Mouse (Mus musculus) midbrain, embryonic 10.5 days (tissue): ENCODE measurements at regions not wholly inside any gene's neighbourhood (a gene's known extent, or its start where the extent isn't known, plus 50 kb on each side); places are given as distances from the start of the nearest gene placed in this dataset.

Experiments
- DNase-seq: peaks from one replicate; pipeline ENCODE4 v3.0.0-alpha.2; 2017; ENCODE audit warnings: low spot score
- H3K27ac ChIP-seq: fragments of 300-500 bp; sonication (generic); replicated peaks from 2 replicates; pipeline ENCODE4 v1.5.1; 2016; ENCODE audit warnings: mild to moderate bottlenecking
- H3K27me3 ChIP-seq: fragments of 300-500 bp; sonication (generic); 2 replicates; pipeline ENCODE4 v1.6.1; 2016; ENCODE audit warnings: low read depth, mild to moderate bottlenecking; ENCODE audit not compliant: poor library complexity, severe bottlenecking
- H3K36me3 ChIP-seq: fragments of 300-500 bp; sonication (generic); 2 replicates; pipeline ENCODE4 v1.6.1; 2016; ENCODE audit warnings: mild to moderate bottlenecking, moderate library complexity
- H3K4me1 ChIP-seq: fragments of 300-500 bp; sonication (generic); 2 replicates; pipeline ENCODE4 v1.6.1; 2016
- H3K4me3 ChIP-seq: fragments of 300-500 bp; sonication (generic); 2 replicates; pipeline ENCODE4 v1.5.1; 2016; ENCODE audit warnings: mild to moderate bottlenecking, moderate library complexity
- H3K9me3 ChIP-seq: fragments of 300-500 bp; sonication (generic); replicated peaks from 2 replicates; pipeline ENCODE4 v1.6.1; 2016; ENCODE audit warnings: mild to moderate bottlenecking
- WGBS: fragments of 180-500 bp; shearing (Covaris S2); methylation state at CpG from one replicate; pipeline ENCODE4 v1.1.7; 2016; 5-methylcytosine and 5-hydroxymethylcytosine counted together

- H3K27ac ChIP-seq = no peak overlapping the region
- WGBS = 81% methylated on average over 11 of the region's 11 CpGs
- no peaks in the 10 kb centered on the region for H3K9me3 ChIP-seq
- no peaks in the 10 kb centered on the region for H3K27me3 ChIP-seq
- H3K4me3 ChIP-seq = no peak overlapping the region
- no peaks in the 10 kb centered on the region for H3K4me1 ChIP-seq
- no peaks in the 10 kb centered on the region for H3K36me3 ChIP-seq
- no peak for DNase-seq
Observed at GRCm38 (mm10) chr16:8117543-8118167, 307.3 kb downstream of the Tmem114 start.

GRCm38 (mm10) chr16:8111329-8112116 is 313.4 kb downstream of the Tmem114 start:
- Histone ChIP-seq H3K27ac (no peak overlapping the region), H3K4me1 (0 out of 2 replicates have a peak, but pooled peaks cover 2% of the 10 kb centered on the region), H3K4me3 (no peak overlapping the region), H3K9me3 (no peaks in the 10 kb centered on the region), H3K27me3 (no peaks in the 10 kb centered on the region), H3K36me3 (no peaks in the 10 kb centered on the region)
- 66% methylated on average over 9 of the region's 9 CpGs for WGBS
- DNase-seq = no peak

GRCm38 (mm10) chr16:8108141-8109122 is 316.5 kb downstream of the Tmem114 start:
- H3K36me3 ChIP-seq = no peaks in the 10 kb centered on the region

GRCm38 (mm10) chr16:8079024-8079423 is 345.9 kb downstream of the Tmem114 start:
- Histone ChIP-seq H3K27me3 (no peaks in the 10 kb centered on the region), H3K9me3 (no peaks in the 10 kb centered on the region), H3K4me3 (no peak overlapping the region), H3K4me1 (no peaks in the 10 kb centered on the region), H3K27ac (no peak overlapping the region), H3K36me3 (no peaks in the 10 kb centered on the region)
- WGBS = 93% methylated on average over 2 of the region's 2 CpGs
- DNase-seq = no peak

More at GRCm38 (mm10) chr16:8108141-8109122, 316.5 kb downstream of the Tmem114 start:
- no peak for DNase-seq
- Histone ChIP-seq H3K4me3 (no peak overlapping the region), H3K27ac (no peak overlapping the region), H3K4me1 (0 out of 2 replicates have a peak, but pooled peaks cover 2% of the 10 kb centered on the region), H3K27me3 (no peaks in the 10 kb centered on the region), H3K9me3 (no peaks in the 10 kb centered on the region)
- WGBS = 88% methylated on average over 19 of the region's 19 CpGs

- Histone ChIP-seq H3K9me3 (no peaks in the 10 kb centered on the region), H3K27me3 (no peaks in the 10 kb centered on the region), H3K27ac (no peak overlapping the region), H3K4me3 (no peak overlapping the region), H3K36me3 (no peaks in the 10 kb centered on the region), H3K4me1 (no peaks in the 10 kb centered on the region)
- no peak for DNase-seq
- WGBS = 71% methylated on average over 3 of the region's 3 CpGs
Observed at GRCm38 (mm10) chr16:8078461-8078860, 346.5 kb downstream of the Tmem114 start.

- no peaks in the 10 kb centered on the region for H3K9me3 ChIP-seq
- no peak overlapping the region for H3K27ac ChIP-seq
- H3K4me3 ChIP-seq = no peak overlapping the region
- DNase-seq = no peak
- no peaks in the 10 kb centered on the region for H3K36me3 ChIP-seq
- WGBS = 81% methylated on average over 4 of the region's 4 CpGs
- no peaks in the 10 kb centered on the region for H3K27me3 ChIP-seq
- no peaks in the 10 kb centered on the region for H3K4me1 ChIP-seq
Observed at GRCm38 (mm10) chr16:8074729-8075128, 350.2 kb downstream of the Tmem114 start.

- no peaks in the 10 kb centered on the region for H3K9me3 ChIP-seq
- no peak for DNase-seq
- H3K27ac ChIP-seq = no peak overlapping the region
- H3K4me3 ChIP-seq = no peak overlapping the region
- no peaks in the 10 kb centered on the region for H3K36me3 ChIP-seq
- no peaks in the 10 kb centered on the region for H3K27me3 ChIP-seq
- WGBS = 78% methylated on average over 5 of the region's 5 CpGs
- H3K4me1 ChIP-seq = no peaks in the 10 kb centered on the region
Observed at GRCm38 (mm10) chr16:8053936-8054335, 371.0 kb downstream of the Tmem114 start.

GRCm38 (mm10) chr16:8008966-8009365 is 416.0 kb downstream of the Tmem114 start:
- no peaks in the 10 kb centered on the region for H3K36me3 ChIP-seq
- no peaks in the 10 kb centered on the region for H3K9me3 ChIP-seq
- no peaks in the 10 kb centered on the region for H3K27me3 ChIP-seq
- H3K27ac ChIP-seq = no peak overlapping the region
- H3K4me3 ChIP-seq = no peak overlapping the region
- no peak for DNase-seq
- WGBS = 75% methylated on average over 3 of the region's 3 CpGs
- no peaks in the 10 kb centered on the region for H3K4me1 ChIP-seq

- Histone ChIP-seq H3K27me3 (no peaks in the 10 kb centered on the region), H3K4me3 (no peak overlapping the region), H3K36me3 (no peaks in the 10 kb centered on the region), H3K4me1 (no peaks in the 10 kb centered on the region), H3K9me3 (no peaks in the 10 kb centered on the region), H3K27ac (no peak overlapping the region)
- 84% methylated on average over 3 of the region's 3 CpGs for WGBS
- no peak for DNase-seq
Observed at GRCm38 (mm10) chr16:8006631-8007030, 418.3 kb downstream of the Tmem114 start.

- 88% methylated on average over 7 of the region's 7 CpGs for WGBS
- no peak for DNase-seq
- no peaks in the 10 kb centered on the region for H3K4me1 ChIP-seq
- H3K4me3 ChIP-seq = no peak overlapping the region
- H3K27me3 ChIP-seq = no peaks in the 10 kb centered on the region
- H3K36me3 ChIP-seq = no peaks in the 10 kb centered on the region
- H3K9me3 ChIP-seq = no peaks in the 10 kb centered on the region
- H3K27ac ChIP-seq = no peak overlapping the region
Observed at GRCm38 (mm10) chr16:8002339-8003089, 422.4 kb downstream of the Tmem114 start.

GRCm38 (mm10) chr16:7982816-7983215 is 442.1 kb downstream of the Tmem114 start:
- H3K27me3 ChIP-seq = no peaks in the 10 kb centered on the region
- H3K36me3 ChIP-seq = no peaks in the 10 kb centered on the region
- 63% methylated on average over 10 of the region's 10 CpGs for WGBS
- no peak overlapping the region for H3K4me3 ChIP-seq
- no peak for DNase-seq
- H3K27ac ChIP-seq = no peak overlapping the region
- no peaks in the 10 kb centered on the region for H3K4me1 ChIP-seq
- no peaks in the 10 kb centered on the region for H3K9me3 ChIP-seq

GRCm38 (mm10) chr16:7978466-7978865 is 446.5 kb downstream of the Tmem114 start:
- Histone ChIP-seq H3K9me3 (no peaks in the 10 kb centered on the region), H3K36me3 (no peaks in the 10 kb centered on the region), H3K4me1 (no peaks in the 10 kb centered on the region), H3K27ac (no peak overlapping the region), H3K4me3 (no peak overlapping the region), H3K27me3 (no peaks in the 10 kb centered on the region)
- DNase-seq = no peak
- 84% methylated on average over 6 of the region's 6 CpGs for WGBS
